Mouse (Mus musculus): ENCODE data around the gene Spata13. TPM values are rescaled to one million over a fixed set of nuclear protein-coding genes. Genes with fewer than 3 reads are reported as not detected.

Spata13 gene
- polyA plus RNA-seq, 1 experiment from 2014 or later = 14.7 TPM

GRCm38 (mm10) chr14:60688509-60689205, 54.9 kb downstream of the Spata13 start:
- Histone ChIP-seq H3K9me3 (ENCODE audit: control insufficient read depth, low read length) (no peaks in the 10 kb centered on the region), H3K4me1 (ENCODE audit: control insufficient read depth, insufficient read depth, low read length) (no peaks in the 10 kb centered on the region), H3K9ac (ENCODE audit: low read depth, low read length) (no peak overlapping the region), H3K4me2 (ENCODE audit: low read depth, low read length) (no peak overlapping the region), H3K27ac (replicated peaks; ENCODE audit: low read depth, low read length) (no peak overlapping the region), H3K4me3 (ENCODE audit: low read depth, low read length) (no peak overlapping the region), H3K27me3 (replicated peaks; ENCODE audit: control insufficient read depth, insufficient read depth, low read length) (no peaks in the 10 kb centered on the region), H3K36me3 (ENCODE audit: control insufficient read depth, insufficient read depth, low read length) (0 out of 2 replicates have a peak, but pooled peaks cover 6% of the 10 kb centered on the region)
- ATAC-seq (ENCODE audit: low read depth) (peak; percentile 51; the same call in 1 of the 2 replicates), DNase-seq (ENCODE audit: low spot score) (peak; percentile 77)
- 49% methylated on average over 7 of the region's 7 CpGs for WGBS

- H3K9ac ChIP-seq (ENCODE audit: low read depth, low read length) = no peak overlapping the region
- no peaks in the 10 kb centered on the region for H3K27me3 ChIP-seq (replicated peaks; ENCODE audit: control insufficient read depth, insufficient read depth, low read length)
- ATAC-seq (ENCODE audit: low read depth) (no peak), DNase-seq (ENCODE audit: low spot score) (no peak)
- H3K4me2 ChIP-seq (ENCODE audit: low read depth, low read length) = no peak overlapping the region
- H3K4me1 ChIP-seq (ENCODE audit: control insufficient read depth, insufficient read depth, low read length) = no peaks in the 10 kb centered on the region
- H3K36me3 ChIP-seq (ENCODE audit: control insufficient read depth, insufficient read depth, low read length) = 0 out of 2 replicates have a peak, but pooled peaks cover 6% of the 10 kb centered on the region
- no peak overlapping the region for H3K27ac ChIP-seq (replicated peaks; ENCODE audit: low read depth, low read length)
- H3K4me3 ChIP-seq (ENCODE audit: low read depth, low read length) = no peak overlapping the region
- WGBS = 88% methylated on average over 5 of the region's 5 CpGs
- no peaks in the 10 kb centered on the region for H3K9me3 ChIP-seq (ENCODE audit: control insufficient read depth, low read length)
These were observed 56.0 kb downstream of the Spata13 start for GRCm38 (mm10) chr14:60689768-60690167.

GRCm38 (mm10) chr14:60690631-60691030, 56.8 kb downstream of the Spata13 start:
- no peaks in the 10 kb centered on the region for H3K27me3 ChIP-seq (replicated peaks; ENCODE audit: control insufficient read depth, insufficient read depth, low read length)
- no peaks in the 10 kb centered on the region for H3K9me3 ChIP-seq (ENCODE audit: control insufficient read depth, low read length)
- no peak overlapping the region for H3K9ac ChIP-seq (ENCODE audit: low read depth, low read length)
- no peak overlapping the region for H3K4me2 ChIP-seq (ENCODE audit: low read depth, low read length)
- H3K4me1 ChIP-seq (ENCODE audit: control insufficient read depth, insufficient read depth, low read length) = no peaks in the 10 kb centered on the region
- DNase-seq (ENCODE audit: low spot score) (no peak), ATAC-seq (ENCODE audit: low read depth) (no peak)
- 0 out of 2 replicates have a peak, but pooled peaks cover 6% of the 10 kb centered on the region for H3K36me3 ChIP-seq (ENCODE audit: control insufficient read depth, insufficient read depth, low read length)
- WGBS = 75% methylated on average over 7 of the region's 7 CpGs
- H3K27ac ChIP-seq (replicated peaks; ENCODE audit: low read depth, low read length) = no peak overlapping the region
- no peak overlapping the region for H3K4me3 ChIP-seq (ENCODE audit: low read depth, low read length)

GRCm38 (mm10) chr14:60693122-60693536, 59.3 kb downstream of the Spata13 start:
- Histone ChIP-seq H3K9me3 (ENCODE audit: control insufficient read depth, low read length) (no peaks in the 10 kb centered on the region), H3K9ac (ENCODE audit: low read depth, low read length) (no peak overlapping the region)
- 0 out of 2 replicates have a peak, but pooled peaks have one; percentile 39 for ATAC-seq (ENCODE audit: low read depth)

GRCm38 (mm10) chr14:60693666-60694065, 59.9 kb downstream of the Spata13 start:
- Histone ChIP-seq H3K27ac (replicated peaks; ENCODE audit: low read depth, low read length) (no peak overlapping the region), H3K4me1 (ENCODE audit: control insufficient read depth, insufficient read depth, low read length) (no peaks in the 10 kb centered on the region), H3K9ac (ENCODE audit: low read depth, low read length) (no peak overlapping the region), H3K9me3 (ENCODE audit: control insufficient read depth, low read length) (no peaks in the 10 kb centered on the region), H3K27me3 (replicated peaks; ENCODE audit: control insufficient read depth, insufficient read depth, low read length) (no peaks in the 10 kb centered on the region), H3K36me3 (ENCODE audit: control insufficient read depth, insufficient read depth, low read length) (0 out of 2 replicates have a peak, but pooled peaks cover 6% of the 10 kb centered on the region), H3K4me3 (ENCODE audit: low read depth, low read length) (no peak overlapping the region), H3K4me2 (ENCODE audit: low read depth, low read length) (no peak overlapping the region)
- DNase-seq (ENCODE audit: low spot score) = no peak
- WGBS = 80% methylated on average over 5 of the region's 5 CpGs
- no peak for ATAC-seq (ENCODE audit: low read depth)

More at GRCm38 (mm10) chr14:60693122-60693536, 59.3 kb downstream of the Spata13 start:
- Histone ChIP-seq H3K4me2 (ENCODE audit: low read depth, low read length) (no peak overlapping the region), H3K4me3 (ENCODE audit: low read depth, low read length) (no peak overlapping the region), H3K4me1 (ENCODE audit: control insufficient read depth, insufficient read depth, low read length) (no peaks in the 10 kb centered on the region), H3K27ac (replicated peaks; ENCODE audit: low read depth, low read length) (no peak overlapping the region), H3K27me3 (replicated peaks; ENCODE audit: control insufficient read depth, insufficient read depth, low read length) (no peaks in the 10 kb centered on the region), H3K36me3 (ENCODE audit: control insufficient read depth, insufficient read depth, low read length) (0 out of 2 replicates have a peak, but pooled peaks cover 6% of the 10 kb centered on the region)
- WGBS = 52% methylated on average over 11 of the region's 11 CpGs
- DNase-seq (ENCODE audit: low spot score) = no peak

- H3K27me3 ChIP-seq (replicated peaks; ENCODE audit: control insufficient read depth, insufficient read depth, low read length) = no peaks in the 10 kb centered on the region
- H3K9me3 ChIP-seq (ENCODE audit: control insufficient read depth, low read length) = no peaks in the 10 kb centered on the region
- H3K4me2 ChIP-seq (ENCODE audit: low read depth, low read length) = no peak overlapping the region
- no peaks in the 10 kb centered on the region for H3K4me1 ChIP-seq (ENCODE audit: control insufficient read depth, insufficient read depth, low read length)
- H3K4me3 ChIP-seq (ENCODE audit: low read depth, low read length) = no peak overlapping the region
- H3K27ac ChIP-seq (replicated peaks; ENCODE audit: low read depth, low read length) = no peak overlapping the region
- no peak overlapping the region for H3K9ac ChIP-seq (ENCODE audit: low read depth, low read length)
- 69% methylated on average over 14 of the region's 14 CpGs for WGBS
- 0 out of 2 replicates have a peak, but pooled peaks cover 6% of the 10 kb centered on the region for H3K36me3 ChIP-seq (ENCODE audit: control insufficient read depth, insufficient read depth, low read length)
- no peak for ATAC-seq (ENCODE audit: low read depth)
- DNase-seq (ENCODE audit: low spot score) = no peak
These were observed 60.6 kb downstream of the Spata13 start for GRCm38 (mm10) chr14:60694215-60694997.

GRCm38 (mm10) chr14:60697351-60697750, 63.5 kb downstream of the Spata13 start:
- DNase-seq (ENCODE audit: low spot score) (no peak), ATAC-seq (ENCODE audit: low read depth) (no peak)
- Histone ChIP-seq H3K36me3 (ENCODE audit: control insufficient read depth, insufficient read depth, low read length) (no peaks in the 10 kb centered on the region), H3K9ac (ENCODE audit: low read depth, low read length) (no peak overlapping the region), H3K4me2 (ENCODE audit: low read depth, low read length) (no peak overlapping the region), H3K4me1 (ENCODE audit: control insufficient read depth, insufficient read depth, low read length) (no peaks in the 10 kb centered on the region), H3K4me3 (ENCODE audit: low read depth, low read length) (no peak overlapping the region), H3K27ac (replicated peaks; ENCODE audit: low read depth, low read length) (no peak overlapping the region), H3K27me3 (replicated peaks; ENCODE audit: control insufficient read depth, insufficient read depth, low read length) (no peaks in the 10 kb centered on the region), H3K9me3 (ENCODE audit: control insufficient read depth, low read length) (no peaks in the 10 kb centered on the region)
- 89% methylated on average over 6 of the region's 8 CpGs for WGBS

GRCm38 (mm10) chr14:60698980-60699379, 65.2 kb downstream of the Spata13 start:
- Histone ChIP-seq H3K9ac (ENCODE audit: low read depth, low read length) (no peak overlapping the region), H3K9me3 (ENCODE audit: control insufficient read depth, low read length) (no peaks in the 10 kb centered on the region), H3K27me3 (replicated peaks; ENCODE audit: control insufficient read depth, insufficient read depth, low read length) (no peaks in the 10 kb centered on the region), H3K27ac (replicated peaks; ENCODE audit: low read depth, low read length) (no peak overlapping the region), H3K4me3 (ENCODE audit: low read depth, low read length) (no peak overlapping the region), H3K36me3 (ENCODE audit: control insufficient read depth, insufficient read depth, low read length) (no peaks in the 10 kb centered on the region), H3K4me2 (ENCODE audit: low read depth, low read length) (no peak overlapping the region), H3K4me1 (ENCODE audit: control insufficient read depth, insufficient read depth, low read length) (peaks cover 1% of the 10 kb centered on the region)
- WGBS = 85% methylated on average over 10 of the region's 10 CpGs
- ATAC-seq (ENCODE audit: low read depth) (no peak), DNase-seq (ENCODE audit: low spot score) (no peak)

All from embryonic facial prominence, embryonic 14.5 days (tissue).